Mouse (Mus musculus): ENCODE results near the gene Vps8. TPM values are rescaled to one million over a fixed set of nuclear protein-coding genes. Genes with fewer than 3 reads are reported as not detected.

Gene Vps8
- total RNA-seq (2018; cell fraction: chromatin; rRNA removed) = 100 to 1,000 TPM in 10 of 26 experiments, 10 to 100 TPM in 16; 46.5 to 169 (median 85.2) TPM
- 10 to 100 TPM; 15.5 to 30.9 (median 22.8) TPM for total RNA-seq (2018; cell fraction: cytosol; rRNA removed)
- total RNA-seq (2018; cell fraction: nucleus; rRNA removed) = 10 to 100 TPM; 22.4 to 88.4 (median 37.6) TPM
- polyA plus RNA-seq (2018) = 23.1 to 50.5 TPM (median 30.0 TPM) in 3 replicates

DNA sequence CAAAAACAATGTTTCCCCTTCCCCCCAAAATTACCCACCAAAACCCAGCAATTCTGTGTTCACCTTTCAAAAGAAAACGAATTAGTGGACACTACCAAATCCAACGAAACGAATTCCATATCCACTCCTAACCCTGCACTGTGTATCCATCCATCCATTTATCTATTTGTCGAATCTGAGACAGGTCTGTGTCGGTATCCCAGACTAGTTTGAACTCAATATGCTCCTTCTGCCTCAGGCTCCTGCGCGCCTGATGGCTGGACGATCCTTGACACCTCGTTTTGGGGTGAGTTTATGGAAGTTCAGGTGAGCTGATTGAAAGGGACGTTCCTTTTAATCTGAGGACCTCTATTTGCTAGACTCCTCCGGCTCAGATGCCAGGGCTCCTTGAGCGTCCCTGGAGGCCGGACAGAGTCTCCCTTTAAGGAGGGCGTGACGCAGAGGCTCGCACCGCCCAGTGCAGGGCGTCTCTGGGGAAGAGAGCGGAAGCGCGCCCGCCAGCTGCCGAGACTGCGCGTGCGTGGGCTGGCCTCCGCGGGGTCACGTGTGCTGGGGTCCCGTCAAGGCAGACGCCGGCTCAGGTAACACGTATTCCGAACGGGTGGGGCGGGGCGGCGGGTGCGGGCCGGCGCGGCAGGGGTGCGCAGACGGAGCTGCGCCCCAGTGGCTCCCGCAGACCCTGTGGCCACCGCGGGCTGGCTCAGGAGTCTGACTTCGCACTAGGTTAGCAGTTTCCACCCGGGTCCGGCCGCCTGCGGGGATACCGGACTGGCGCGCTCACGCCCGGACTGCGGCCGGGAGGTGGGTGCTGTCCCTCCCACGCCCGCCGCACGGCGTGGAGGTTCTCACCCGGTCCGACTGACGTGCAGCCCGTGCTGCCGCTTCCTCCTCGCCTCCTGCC, at the start of gene Vps8:
Gene Vps8, plus strand, starts transcription at position 474 of the 901 bp plus-strand sequence.
- no peaks in the 10 kb centered on the region for H3K36me3 ChIP-seq (ENCODE audit: inconsistent target)
- 2% methylated on average over 69 of the region's 71 CpGs for WGBS (ENCODE audit: missing documents)
- H3K27ac ChIP-seq = no peak within 1 kb of the TSS
- peak within 1 kb of the TSS; percentile 53 for H3K4me3 ChIP-seq (ENCODE audit: inconsistent target)
- peaks cover 46% of the 10 kb centered on the region; the same call in 1 of the 2 replicates for H3K79me2 ChIP-seq (ENCODE audit: inconsistent target)

GRCm38 (mm10) chr16:21373316-21373960, 49.5 kb upstream of the Vps8 start:
- H3K79me2 ChIP-seq (ENCODE audit: inconsistent target) = no peaks in the 10 kb centered on the region
- H3K27ac ChIP-seq = no peak overlapping the region
- H3K36me3 ChIP-seq (ENCODE audit: inconsistent target) = no peaks in the 10 kb centered on the region
- H3K4me3 ChIP-seq (ENCODE audit: inconsistent target) = no peak overlapping the region
- 88% methylated on average over 7 of the region's 7 CpGs for WGBS (ENCODE audit: missing documents)

DNA sequence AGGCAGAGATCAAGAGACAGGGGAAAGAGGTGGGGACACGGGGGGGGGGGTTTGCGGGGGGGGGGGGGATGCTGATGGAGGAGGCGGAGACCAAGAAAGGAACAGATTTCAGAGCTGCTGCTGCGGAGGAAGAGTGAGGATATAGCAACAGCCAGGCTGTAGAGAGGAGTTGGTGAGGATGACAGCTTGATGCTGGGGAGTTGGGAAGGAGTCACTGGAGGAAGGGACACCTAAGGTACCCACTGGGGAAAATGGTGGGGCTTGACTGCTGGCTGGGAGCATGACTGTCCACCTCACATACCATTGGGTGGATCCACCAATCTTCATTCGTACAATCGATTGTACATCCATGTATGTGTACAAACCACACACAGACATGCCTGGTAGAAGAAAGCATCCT, 48.9 kb upstream of the Vps8 start:
- H3K4me3 ChIP-seq (ENCODE audit: inconsistent target) = no peak overlapping the region
- H3K36me3 ChIP-seq (ENCODE audit: inconsistent target) = no peaks in the 10 kb centered on the region
- H3K27ac ChIP-seq = no peak overlapping the region
- no peaks in the 10 kb centered on the region for H3K79me2 ChIP-seq (ENCODE audit: inconsistent target)
- WGBS (ENCODE audit: missing documents) = 84% methylated on average over 4 of the region's 6 CpGs

DNA sequence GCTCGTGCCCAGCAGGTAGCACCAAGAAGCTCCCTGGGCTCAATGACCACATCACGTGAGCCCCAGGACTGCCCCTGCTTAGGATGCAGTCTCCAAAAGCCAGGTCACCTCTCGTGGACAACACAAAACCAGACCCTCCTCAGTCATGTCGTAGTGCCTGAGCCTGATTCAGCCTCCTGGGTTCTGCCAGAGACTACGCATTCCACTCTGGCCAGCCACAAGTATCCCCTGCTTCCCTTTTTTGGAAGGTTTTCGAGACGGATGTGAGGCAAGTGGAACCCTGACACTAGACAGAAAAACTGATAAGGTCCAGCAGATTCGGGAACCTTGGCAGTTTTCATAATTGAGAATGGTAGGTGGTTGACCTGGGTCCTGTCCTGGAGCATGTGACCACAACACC, 47.8 kb upstream of the Vps8 start:
- Histone ChIP-seq H3K4me3 (ENCODE audit: inconsistent target) (no peak overlapping the region), H3K27ac (no peak overlapping the region), H3K79me2 (ENCODE audit: inconsistent target) (no peaks in the 10 kb centered on the region), H3K36me3 (ENCODE audit: inconsistent target) (no peaks in the 10 kb centered on the region)
- WGBS (ENCODE audit: missing documents) = 54% methylated on average over 8 of the region's 8 CpGs

GRCm38 (mm10) chr16:21376316-21376715, 46.6 kb upstream of the Vps8 start:
- Histone ChIP-seq H3K4me3 (ENCODE audit: inconsistent target) (no peak overlapping the region), H3K36me3 (ENCODE audit: inconsistent target) (no peaks in the 10 kb centered on the region), H3K79me2 (ENCODE audit: inconsistent target) (no peaks in the 10 kb centered on the region), H3K27ac (no peak overlapping the region)
- 94% methylated on average over 8 of the region's 8 CpGs for WGBS (ENCODE audit: missing documents)

- H3K27ac ChIP-seq = no peak overlapping the region
- no peaks in the 10 kb centered on the region for H3K36me3 ChIP-seq (ENCODE audit: inconsistent target)
- 90% methylated on average over 7 of the region's 7 CpGs for WGBS (ENCODE audit: missing documents)
- H3K4me3 ChIP-seq (ENCODE audit: inconsistent target) = no peak overlapping the region
- H3K79me2 ChIP-seq (ENCODE audit: inconsistent target) = no peaks in the 10 kb centered on the region
Observed at GRCm38 (mm10) chr16:21376949-21377604, 45.8 kb upstream of the Vps8 start.

DNA sequence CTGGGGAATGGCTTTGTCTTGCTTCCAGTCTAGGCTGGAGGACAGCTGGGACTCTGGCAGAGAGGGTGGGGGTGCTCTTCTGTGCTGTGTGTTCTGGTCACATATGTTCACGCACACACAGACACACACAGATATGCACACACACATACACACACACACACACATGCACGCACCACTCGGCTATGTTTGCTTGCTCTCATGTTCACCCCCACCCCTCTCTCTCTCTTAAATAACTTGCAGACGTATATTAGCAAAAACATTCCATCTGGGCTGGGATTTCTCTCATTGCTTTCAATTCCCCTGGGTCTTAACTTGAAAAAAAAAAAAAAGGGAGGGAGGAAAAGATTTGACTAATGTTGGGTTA, 45.3 kb upstream of the Vps8 start:
- 92% methylated on average over 4 of the region's 4 CpGs for WGBS (ENCODE audit: missing documents)
- Histone ChIP-seq H3K36me3 (ENCODE audit: inconsistent target) (no peaks in the 10 kb centered on the region), H3K4me3 (ENCODE audit: inconsistent target) (no peak overlapping the region), H3K27ac (no peak overlapping the region), H3K79me2 (ENCODE audit: inconsistent target) (no peaks in the 10 kb centered on the region)

DNA sequence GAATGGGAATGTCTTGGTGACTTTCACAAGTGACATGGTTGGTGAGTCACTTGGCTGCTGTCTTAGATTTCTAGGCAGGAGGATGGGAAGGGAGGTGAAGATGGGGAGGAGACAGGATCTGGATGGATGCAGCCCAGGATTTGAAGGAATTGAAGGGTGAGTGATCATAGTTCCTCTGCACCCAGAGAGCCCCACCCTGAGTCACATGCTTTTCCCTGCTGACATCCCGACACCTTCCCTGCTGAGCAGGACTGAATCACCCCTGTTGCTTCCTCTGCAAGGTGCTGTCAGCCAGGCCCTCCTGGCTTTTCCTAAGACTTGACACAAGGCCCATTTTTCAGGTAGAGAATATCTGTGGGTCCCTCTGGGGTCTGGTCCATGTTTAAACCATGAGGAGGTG, 41.4 kb upstream of the Vps8 start:
- Histone ChIP-seq H3K27ac (peak overlapping the region; percentile 66), H3K79me2 (ENCODE audit: inconsistent target) (no peaks in the 10 kb centered on the region), H3K36me3 (ENCODE audit: inconsistent target) (no peaks in the 10 kb centered on the region), H3K4me3 (ENCODE audit: inconsistent target) (no peak overlapping the region)
- WGBS (ENCODE audit: missing documents) = 86% methylated on average over 1 of the region's 1 CpGs

- WGBS (ENCODE audit: missing documents) = 50% methylated on average over 11 of the region's 11 CpGs
- H3K27ac ChIP-seq = peak overlapping the region; percentile 66
- H3K36me3 ChIP-seq (ENCODE audit: inconsistent target) = no peaks in the 10 kb centered on the region
- H3K4me3 ChIP-seq (ENCODE audit: inconsistent target) = no peak overlapping the region
- no peaks in the 10 kb centered on the region for H3K79me2 ChIP-seq (ENCODE audit: inconsistent target)
Observed at GRCm38 (mm10) chr16:21382152-21382911, 40.6 kb upstream of the Vps8 start.

- H3K27ac ChIP-seq = no peak overlapping the region
- H3K4me3 ChIP-seq (ENCODE audit: inconsistent target) = no peak overlapping the region
- no peaks in the 10 kb centered on the region for H3K79me2 ChIP-seq (ENCODE audit: inconsistent target)
- WGBS (ENCODE audit: missing documents) = 87% methylated on average over 14 of the region's 14 CpGs
- H3K36me3 ChIP-seq (ENCODE audit: inconsistent target) = no peaks in the 10 kb centered on the region
Observed at GRCm38 (mm10) chr16:21385926-21386881, 36.7 kb upstream of the Vps8 start.

DNA sequence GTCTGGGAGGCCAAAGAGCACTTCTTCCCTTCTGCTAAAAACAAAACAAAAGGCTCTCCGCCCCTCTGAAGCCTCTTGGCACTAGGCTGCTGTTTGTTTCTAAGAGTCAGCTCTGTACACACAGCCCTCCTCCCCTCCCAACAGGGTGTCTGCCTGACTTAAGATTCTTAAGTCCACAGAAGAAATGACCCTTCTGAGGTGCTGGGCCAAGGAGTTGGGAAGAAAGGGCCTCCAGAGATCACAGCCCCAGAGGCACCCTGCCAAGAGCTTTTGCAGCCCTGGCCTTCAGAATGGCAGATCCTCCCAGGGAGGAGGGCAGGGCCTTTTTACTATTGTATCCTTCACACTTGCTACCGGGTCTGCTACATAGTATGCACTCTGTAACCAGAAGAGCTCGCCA, 33.6 kb upstream of the Vps8 start:
- Histone ChIP-seq H3K27ac (no peak overlapping the region), H3K36me3 (ENCODE audit: inconsistent target) (no peaks in the 10 kb centered on the region), H3K4me3 (ENCODE audit: inconsistent target) (no peak overlapping the region), H3K79me2 (ENCODE audit: inconsistent target) (no peaks in the 10 kb centered on the region)
- WGBS (ENCODE audit: missing documents) = 96% methylated on average over 3 of the region's 3 CpGs

DNA sequence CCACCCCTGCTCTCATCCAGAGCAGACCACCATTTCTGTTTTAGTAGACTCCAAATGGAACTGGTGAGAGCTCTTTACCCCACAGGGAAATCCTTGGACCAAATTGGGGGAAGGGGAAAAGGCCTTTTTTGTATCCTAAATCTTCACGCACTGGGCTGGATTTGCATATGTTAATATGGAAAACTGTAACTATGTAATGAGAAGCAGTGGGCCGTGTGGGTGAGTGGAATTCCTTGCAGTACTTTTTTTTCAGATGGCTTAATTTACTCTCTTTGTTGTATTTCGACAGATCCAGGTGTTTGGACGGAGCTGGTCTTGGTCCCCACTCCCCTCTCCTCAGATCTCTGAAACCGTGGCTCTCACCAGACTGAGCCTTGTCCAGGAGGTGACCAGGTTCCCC, 32.2 kb upstream of the Vps8 start:
- no peaks in the 10 kb centered on the region for H3K36me3 ChIP-seq (ENCODE audit: inconsistent target)
- 91% methylated on average over 5 of the region's 5 CpGs for WGBS (ENCODE audit: missing documents)
- H3K79me2 ChIP-seq (ENCODE audit: inconsistent target) = no peaks in the 10 kb centered on the region
- no peak overlapping the region for H3K27ac ChIP-seq
- no peak overlapping the region for H3K4me3 ChIP-seq (ENCODE audit: inconsistent target)

GRCm38 (mm10) chr16:21392099-21392498, 30.8 kb upstream of the Vps8 start:
- no peak overlapping the region for H3K27ac ChIP-seq
- no peaks in the 10 kb centered on the region for H3K79me2 ChIP-seq (ENCODE audit: inconsistent target)
- WGBS (ENCODE audit: missing documents) = 72% methylated on average over 6 of the region's 6 CpGs
- no peaks in the 10 kb centered on the region for H3K36me3 ChIP-seq (ENCODE audit: inconsistent target)
- no peak overlapping the region for H3K4me3 ChIP-seq (ENCODE audit: inconsistent target)
